Mouse (Mus musculus): Measurements from ENCODE around the gene Zfp282. TPM values are rescaled to one million over a fixed set of nuclear protein-coding genes. Genes with fewer than 3 reads are reported as not detected.

The Zfp282 gene
- polyA plus RNA-seq, 3 experiments from 2014 or later = 2.2 to 2.7 (median 2.6) TPM

Other genes with a start within 250 kb of the Zfp282 start
- gene Pdia4, start 63.8 kb upstream of the Zfp282 start, polyA plus RNA-seq (2017; shearing (Covaris generic)) = 100 to 1,000 TPM; 141 to 180 (median 169) TPM
- under 1 TPM in 2 of 3 experiments, not detected in 1; 0.11 to 0.34 TPM for gene Zfp786, start 46.3 kb upstream of the Zfp282 start, polyA plus RNA-seq (2017; shearing (Covaris generic))
- gene Zfp398, start 41.5 kb upstream of the Zfp282 start, polyA plus RNA-seq (2017; shearing (Covaris generic)) = 10 to 100 TPM in 2 of 3 experiments, 1 to 10 TPM in 1; 7.2 to 16.0 (median 12.8) TPM
- 10 to 100 TPM; 13.3 to 16.0 (median 13.6) TPM for gene Zfp212, start 43.3 kb downstream of the Zfp282 start, polyA plus RNA-seq (2017; shearing (Covaris generic))
- gene Zfp956, start 76.2 kb downstream of the Zfp282 start, polyA plus RNA-seq (2017; shearing (Covaris generic)) = 10 to 100 TPM; 14.0 to 31.5 (median 28.4) TPM
- gene Zfp777, start 171.7 kb downstream of the Zfp282 start, polyA plus RNA-seq (2017; shearing (Covaris generic)) = 1 to 10 TPM; 4.1 to 6.5 (median 5.7) TPM
- 10 to 100 TPM in 1 of 3 experiments, 1 to 10 TPM in 2; 6.9 to 10.9 (median 7.4) TPM for gene Zfp746, start 209.4 kb downstream of the Zfp282 start, polyA plus RNA-seq (2017; shearing (Covaris generic))